ENCODE assay signal across 10 mouse cellular contexts in the genomic region with DNA sequence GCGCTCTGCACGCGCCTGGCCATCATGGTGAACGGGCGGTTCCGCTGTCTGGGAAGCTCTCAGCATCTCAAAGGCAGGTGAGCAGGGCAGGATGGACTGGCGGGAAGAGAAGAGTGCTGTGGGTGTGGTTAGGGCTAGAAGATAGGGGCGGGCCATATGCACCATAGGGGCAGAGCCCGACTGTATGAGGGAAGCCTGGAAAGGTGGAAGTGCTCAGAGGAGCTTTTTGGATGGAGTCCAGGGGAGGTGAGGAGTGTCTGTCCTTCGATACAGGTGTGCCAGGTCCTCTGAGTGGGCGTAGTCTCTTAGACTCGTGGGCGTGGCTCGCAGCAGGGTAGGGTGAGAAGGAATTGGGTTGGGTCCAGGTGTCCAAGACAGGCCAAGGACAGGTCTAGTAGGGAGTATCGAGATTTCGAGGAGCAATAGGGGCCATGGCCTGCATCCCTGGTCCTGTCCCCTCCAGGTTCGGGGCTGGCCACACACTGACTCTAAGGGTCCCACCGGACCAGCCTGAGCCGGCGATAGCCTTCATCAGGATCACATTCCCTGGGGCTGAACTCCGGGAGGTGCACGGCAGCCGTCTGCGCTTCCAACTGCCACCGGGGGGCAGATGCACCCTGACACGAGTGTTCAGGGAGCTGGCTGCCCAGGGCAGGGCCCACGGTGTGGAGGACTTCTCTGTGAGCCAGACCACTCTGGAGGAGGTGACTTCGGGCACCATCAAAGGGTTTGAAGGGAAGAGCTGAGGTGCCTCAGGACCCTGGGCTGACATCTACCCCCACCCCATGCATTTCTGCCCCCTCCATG. TPM values are rescaled to one million over a fixed set of nuclear protein-coding genes. Genes with fewer than 3 reads are reported as not detected.
DNase-seq lines count a peak whose midpoint lies in the region; ATAC-seq and TF ChIP-seq lines count a peak whose summit lies in the region.
"Had no signal": no experiment of that assay in that cellular context is flagged by ENCODE, and none has a peak within 500 bp of the region (broad histone marks: within the 10 kb centered on the region; RNA-seq: fewer than 3 reads in every experiment).

No protein-coding gene starts in this region.

- H3K9me3 ChIP-seq in heart, embryonic 11.5 days (replicated peaks; ENCODE audit: control insufficient read depth, low read length), result peaks cover 11% of the 10 kb centered on the region
- H3K9me3 ChIP-seq in embryonic facial prominence, embryonic 15.5 days (replicated peaks), result peaks cover 9% of the 10 kb centered on the region
- peaks cover 6% of the 10 kb centered on the region; the same call in 1 of the 2 replicates for H3K9me3 ChIP-seq in lung, embryonic 16.5 days (ENCODE audit: control insufficient read depth, low read length)

- H3K4me1 ChIP-seq in heart, embryonic 11.5 days (ENCODE audit: control insufficient read depth, insufficient read depth, low read length), result peaks cover 21% of the 10 kb centered on the region
- peaks cover 18% of the 10 kb centered on the region for H3K4me1 ChIP-seq in embryonic facial prominence, embryonic 15.5 days
- H3K4me1 ChIP-seq in lung, embryonic 16.5 days (replicated peaks; ENCODE audit: control insufficient read depth, insufficient read depth, low read length), result peaks cover 39% of the 10 kb centered on the region
- no peaks in the 10 kb centered on the region for H3K4me1 ChIP-seq in kidney, adult 2 months (ENCODE audit: control insufficient read depth, insufficient read depth, low read length)

- no peak for TF ChIP-seq POLR2A in kidney, adult 2 months (IDR thresholded peaks at IDR 0.05; ENCODE audit: low read depth, low read length)

- peak overlapping the region; percentile 10; the same call in 1 of the 2 replicates for H3K4me3 ChIP-seq in heart, embryonic 11.5 days (ENCODE audit: low read depth, low read length)
- H3K4me3 ChIP-seq in embryonic facial prominence, embryonic 15.5 days (replicated peaks), result no peak overlapping the region
- H3K4me3 ChIP-seq in lung, embryonic 16.5 days (ENCODE audit: low read length), result no peak overlapping the region
- no peak overlapping the region for H3K4me3 ChIP-seq in kidney, adult 2 months (ENCODE audit: insufficient read depth, low read depth, low read length)
- H3K4me3 ChIP-seq: heart, embryonic 12.5 days had no signal

- H3K4me2 ChIP-seq in heart, embryonic 11.5 days, result peak overlapping the region; percentile 14; the same call in 1 of the 2 replicates
- H3K4me2 ChIP-seq in embryonic facial prominence, embryonic 15.5 days (replicated peaks), result no peak overlapping the region
- H3K4me2 ChIP-seq in lung, embryonic 16.5 days (ENCODE audit: low read depth, low read length), result peak overlapping the region; percentile 29; the same call in 1 of the 2 replicates
- H3K4me2 ChIP-seq: heart, embryonic 12.5 days had no signal

- WGBS in heart, embryonic 11.5 days (ENCODE audit: insufficient replicate concordance), result 19% methylated on average over 28 of the region's 28 CpGs
- 15% methylated on average over 28 of the region's 28 CpGs for WGBS in embryonic facial prominence, embryonic 15.5 days
- 25% methylated on average over 28 of the region's 28 CpGs for WGBS in lung, embryonic 16.5 days
- 49% methylated on average over 28 of the region's 28 CpGs for WGBS in kidney, adult 2 months

- DNase-seq in heart, postnatal 36 days, result no peak
- peak; percentile 60 for DNase-seq in 416B (ENCODE audit: low read depth)
- no peak for DNase-seq in natural killer cell, adult 2 months (ENCODE audit: low spot score in 2 of 2)
- no peak for DNase-seq in kidney, adult 2 months
- no peak for DNase-seq in heart, postnatal 14 days
- DNase-seq: retina, postnatal 1 day had no signal

- H3K36me3 ChIP-seq in heart, embryonic 11.5 days (ENCODE audit: control insufficient read depth, insufficient read depth, low read length), result peaks cover 12% of the 10 kb centered on the region
- H3K36me3 ChIP-seq in embryonic facial prominence, embryonic 15.5 days, result peaks cover 21% of the 10 kb centered on the region
- H3K36me3 ChIP-seq in lung, embryonic 16.5 days (ENCODE audit: control insufficient read depth, insufficient read depth, low read length), result peaks cover 10% of the 10 kb centered on the region; the same call in 1 of the 2 replicates
- H3K36me3 ChIP-seq in kidney, adult 2 months (ENCODE audit: control insufficient read depth, insufficient read depth, low read length), result no peaks in the 10 kb centered on the region

- peaks cover 42% of the 10 kb centered on the region for H3K27me3 ChIP-seq in heart, embryonic 11.5 days (ENCODE audit: control insufficient read depth, insufficient read depth, low read length)
- peaks cover 44% of the 10 kb centered on the region for H3K27me3 ChIP-seq in embryonic facial prominence, embryonic 15.5 days
- peaks cover 23% of the 10 kb centered on the region for H3K27me3 ChIP-seq in lung, embryonic 16.5 days (ENCODE audit: control insufficient read depth, insufficient read depth, low read depth, low read length)
- H3K27me3 ChIP-seq in kidney, adult 2 months (replicated peaks; ENCODE audit: control insufficient read depth, insufficient read depth, low read length), result no peaks in the 10 kb centered on the region

- no peak overlapping the region for H3K9ac ChIP-seq in heart, embryonic 11.5 days (ENCODE audit: low read depth, low read length)
- H3K9ac ChIP-seq in embryonic facial prominence, embryonic 15.5 days, result no peak overlapping the region
- H3K9ac ChIP-seq in lung, embryonic 16.5 days (ENCODE audit: low read length), result no peak overlapping the region; the same call in 1 of the 2 replicates
- H3K9ac ChIP-seq: heart, embryonic 12.5 days had no signal

- intact Hi-C loops in heart, postnatal 36 days (cut with DNase I), result no loop called here
- intact Hi-C loops in heart, postnatal 14 days (cut with DNase I), result no loop called here

- no peak for ATAC-seq in heart, embryonic 11.5 days (replicated peaks; ENCODE audit: insufficient number of reproducible peaks, low FRiP score, low TSS enrichment)
- ATAC-seq in embryonic facial prominence, embryonic 15.5 days (ENCODE audit: insufficient number of reproducible peaks, low FRiP score, low TSS enrichment, low read depth), result 0 out of 2 replicates have a peak, but pooled peaks have one; percentile 9
- peak; percentile 18; the same call in 1 of the 2 replicates for ATAC-seq in lung, embryonic 16.5 days (ENCODE audit: low read depth)

- H3K27ac ChIP-seq in heart, embryonic 11.5 days (ENCODE audit: low read depth, low read length), result no peak overlapping the region
- H3K27ac ChIP-seq in embryonic facial prominence, embryonic 15.5 days (replicated peaks), result no peak overlapping the region
- H3K27ac ChIP-seq in lung, embryonic 16.5 days (ENCODE audit: low read length), result 0 out of 2 replicates have a peak overlapping the region, but pooled peaks have one; percentile 12
- no peak overlapping the region for H3K27ac ChIP-seq in kidney, adult 2 months (ENCODE audit: insufficient read depth, low read depth, low read length)

- TF ChIP-seq CTCF in kidney, adult 2 months (conservative IDR thresholded peaks at IDR 0.05; ENCODE audit: insufficient read depth, insufficient read length, low read depth, low read length), result no peak

RNA-seq across cellular contexts. Expression of gene Arhgap45, which starts 1.8 kb away (rescaled TPM):
- 6.2 and 7.5 TPM in 2 replicates for polyA plus RNA-seq in heart, embryonic 11.5 days (2014; fragmentation: Nextera tagmentation; extraction: Ambion mirVana)
- 1 to 10 TPM; 4.1 to 5.9 TPM for total RNA-seq in heart, postnatal 36 days (2021)
- polyA plus RNA-seq in embryonic facial prominence, embryonic 15.5 days (2015; fragmentation: Nextera tagmentation; extraction: Ambion mirVana), result 5.1 and 6.2 TPM in 2 replicates
- 18.1 and 21.8 TPM in 2 replicates for polyA plus RNA-seq in lung, embryonic 16.5 days (2015; fragmentation: Nextera tagmentation; extraction: Ambion mirVana)
- polyA plus RNA-seq in kidney, adult 2 months (2012; rRNA removed), result 9.6 and 25.5 TPM in 2 replicates
- total RNA-seq in heart, postnatal 14 days (2021), result 10 to 100 TPM in 1 of 2 experiments, 1 to 10 TPM in 1; 4.9 to 11.3 TPM

RNA-seq across cellular contexts. Expression of gene Abca7, which starts 18.4 kb away (rescaled TPM):
- polyA plus RNA-seq in heart, embryonic 11.5 days (2014; fragmentation: Nextera tagmentation; extraction: Ambion mirVana), result 2.1 and 2.8 TPM in 2 replicates
- 1 to 10 TPM; 7.7 to 7.9 TPM for total RNA-seq in heart, postnatal 36 days (2021)
- polyA plus RNA-seq in embryonic facial prominence, embryonic 15.5 days (2015; fragmentation: Nextera tagmentation; extraction: Ambion mirVana), result 3.7 and 4.0 TPM in 2 replicates
- 4.9 and 5.6 TPM in 2 replicates for polyA plus RNA-seq in lung, embryonic 16.5 days (2015; fragmentation: Nextera tagmentation; extraction: Ambion mirVana)
- polyA plus RNA-seq in kidney, adult 2 months (2012; rRNA removed), result 10.6 and 11.8 TPM in 2 replicates
- total RNA-seq in heart, postnatal 14 days (2021), result 1 to 10 TPM; 7.0 to 8.5 TPM

RNA-seq across cellular contexts. Expression of gene Polr2e, which starts 24.9 kb away (rescaled TPM):
- polyA plus RNA-seq in heart, embryonic 11.5 days (2014; fragmentation: Nextera tagmentation; extraction: Ambion mirVana), result 160 and 182 TPM in 2 replicates
- total RNA-seq in heart, postnatal 36 days (2021), result 10 to 100 TPM; 88.5 to 96.4 TPM
- 218 and 221 TPM in 2 replicates for polyA plus RNA-seq in embryonic facial prominence, embryonic 15.5 days (2015; fragmentation: Nextera tagmentation; extraction: Ambion mirVana)
- polyA plus RNA-seq in lung, embryonic 16.5 days (2015; fragmentation: Nextera tagmentation; extraction: Ambion mirVana), result 194 and 210 TPM in 2 replicates
- 230 and 235 TPM in 2 replicates for polyA plus RNA-seq in kidney, adult 2 months (2012; rRNA removed)
- total RNA-seq in heart, postnatal 14 days (2021), result 10 to 100 TPM; 68.6 to 73.5 TPM

RNA-seq across cellular contexts. Expression of gene Cnn2, which starts 26.3 kb away (rescaled TPM):
- 405 and 420 TPM in 2 replicates for polyA plus RNA-seq in heart, embryonic 11.5 days (2014; fragmentation: Nextera tagmentation; extraction: Ambion mirVana)
- total RNA-seq in heart, postnatal 36 days (2021), result 10 to 100 TPM; 29.9 to 30.6 TPM
- polyA plus RNA-seq in embryonic facial prominence, embryonic 15.5 days (2015; fragmentation: Nextera tagmentation; extraction: Ambion mirVana), result 288 and 296 TPM in 2 replicates
- polyA plus RNA-seq in lung, embryonic 16.5 days (2015; fragmentation: Nextera tagmentation; extraction: Ambion mirVana), result 401 and 405 TPM in 2 replicates
- 52.3 and 55.5 TPM in 2 replicates for polyA plus RNA-seq in kidney, adult 2 months (2012; rRNA removed)
- total RNA-seq in heart, postnatal 14 days (2021), result 10 to 100 TPM; 36.2 to 45.9 TPM

RNA-seq across cellular contexts. Expression of gene Tmem259, which starts 30.6 kb away (rescaled TPM):
- 12.8 and 15.6 TPM in 2 replicates for polyA plus RNA-seq in heart, embryonic 11.5 days (2014; fragmentation: Nextera tagmentation; extraction: Ambion mirVana)
- 100 to 1,000 TPM; 107 to 120 TPM for total RNA-seq in heart, postnatal 36 days (2021)
- polyA plus RNA-seq in embryonic facial prominence, embryonic 15.5 days (2015; fragmentation: Nextera tagmentation; extraction: Ambion mirVana), result 23.9 and 29.3 TPM in 2 replicates
- 7.3 and 9.0 TPM in 2 replicates for polyA plus RNA-seq in lung, embryonic 16.5 days (2015; fragmentation: Nextera tagmentation; extraction: Ambion mirVana)
- polyA plus RNA-seq in kidney, adult 2 months (2012; rRNA removed), result 262 and 316 TPM in 2 replicates
- 100 to 1,000 TPM; 124 to 125 TPM for total RNA-seq in heart, postnatal 14 days (2021)
